Mouse (Mus musculus) leukemia stem cell, adult 10-12 weeks (primary cell): Measurements from ENCODE around the gene Zfp292. TPM values are rescaled to one million over a fixed set of nuclear protein-coding genes. Genes with fewer than 3 reads are reported as not detected.

Experiments used
- polyA plus RNA-seq: library from polyadenylated mRNA; stranded (reverse); fragments of >175 nt; gene quantifications from 2 replicates; pipeline ENCODE4 v1.2.3, GENCODE M21; 2012; ENCODE audit warnings: low replicate concordance

Gene Zfp292
- 0.47 and 1.0 TPM in 2 replicates for polyA plus RNA-seq

DNA sequence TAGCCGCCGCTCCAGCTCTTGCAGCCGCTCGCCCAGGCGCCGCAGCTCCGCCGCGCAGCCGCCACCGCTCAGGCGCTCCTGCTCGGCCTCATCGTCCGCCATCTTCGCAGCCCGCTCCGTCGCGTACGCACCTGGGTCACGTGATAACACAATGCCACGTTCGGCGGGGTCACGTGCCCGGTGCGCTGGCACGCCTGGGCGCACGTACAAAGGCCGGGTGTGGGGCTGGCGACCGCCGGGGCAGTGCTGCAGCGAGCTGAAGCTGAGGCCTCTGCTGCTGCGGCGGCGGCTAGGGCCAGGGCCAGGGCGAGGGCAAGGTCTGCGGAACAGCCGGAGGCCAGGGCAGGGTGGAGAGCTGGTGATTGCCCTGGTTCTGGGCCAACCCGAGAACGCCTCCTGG is at the start of gene Zfp292:
TSS of gene Zfp292 (minus strand) at position 143 of the 400 bp plus-strand sequence.

DNA sequence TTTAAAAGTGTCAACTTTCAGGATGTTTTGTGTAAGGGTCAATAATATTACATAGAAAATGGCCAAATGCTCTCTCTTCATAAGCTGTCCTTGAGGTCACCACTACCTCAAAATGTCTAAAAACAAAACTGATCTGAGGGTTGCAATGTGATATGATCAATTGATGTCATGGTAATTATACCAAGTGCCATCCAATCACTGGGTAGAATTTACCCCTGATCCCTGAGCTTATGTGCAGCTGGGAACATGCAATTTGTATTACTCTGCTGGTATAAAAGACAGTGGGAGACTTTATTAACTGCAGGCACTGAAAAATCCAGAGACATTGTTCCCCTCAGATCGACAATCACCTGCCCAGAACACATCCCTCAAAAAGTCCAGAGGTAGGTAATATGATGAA is 10.7 kb upstream of the Zfp292 start, which contains the start of gene Cga:
TSS of gene Cga (plus strand) at position 301 of the 400 bp plus-strand sequence.

DNA sequence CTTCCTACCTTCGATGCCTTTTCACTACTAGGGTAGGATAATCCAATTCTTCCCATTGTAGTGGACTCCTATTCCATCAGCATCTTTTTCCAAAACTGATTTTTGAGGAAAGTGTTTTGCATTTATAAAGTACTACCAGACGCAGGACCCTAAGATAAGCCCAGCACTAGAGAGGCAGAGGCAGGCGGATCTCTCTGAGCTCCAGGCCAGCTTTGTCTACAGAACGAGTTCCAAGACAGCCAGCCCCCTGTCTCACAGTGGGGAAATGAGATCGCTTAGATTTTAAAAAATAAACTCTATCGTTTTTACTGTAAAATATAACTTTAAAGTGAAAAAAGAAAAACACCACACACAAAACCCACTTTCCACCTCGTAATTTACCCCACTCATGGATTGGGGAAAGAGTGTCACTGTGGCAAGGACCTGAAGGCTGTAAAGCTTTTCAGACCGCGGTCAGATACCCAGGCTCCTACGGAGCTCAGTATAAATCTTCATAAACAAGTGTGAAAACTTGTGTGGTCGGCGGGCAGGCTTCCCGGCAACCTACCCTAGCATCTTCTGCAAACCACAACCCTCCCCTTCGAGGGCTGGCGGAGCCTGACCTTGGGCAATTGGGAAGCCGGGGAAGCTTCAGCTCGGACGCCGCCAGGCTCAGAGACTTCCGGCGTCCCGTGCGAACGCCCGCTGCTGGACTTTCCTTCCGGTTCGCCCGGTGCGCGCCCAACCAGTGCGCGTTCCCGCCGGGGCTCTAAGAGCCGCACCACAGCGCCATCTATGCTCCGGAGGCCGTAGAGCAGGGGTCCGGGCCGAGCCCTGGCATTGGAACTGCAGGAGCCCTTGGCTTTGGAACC is 104.9 kb downstream of the Zfp292 start, which contains the start of gene Smim8:
TSS of gene Smim8 (minus strand) at position 747 of the 851 bp plus-strand sequence.

DNA sequence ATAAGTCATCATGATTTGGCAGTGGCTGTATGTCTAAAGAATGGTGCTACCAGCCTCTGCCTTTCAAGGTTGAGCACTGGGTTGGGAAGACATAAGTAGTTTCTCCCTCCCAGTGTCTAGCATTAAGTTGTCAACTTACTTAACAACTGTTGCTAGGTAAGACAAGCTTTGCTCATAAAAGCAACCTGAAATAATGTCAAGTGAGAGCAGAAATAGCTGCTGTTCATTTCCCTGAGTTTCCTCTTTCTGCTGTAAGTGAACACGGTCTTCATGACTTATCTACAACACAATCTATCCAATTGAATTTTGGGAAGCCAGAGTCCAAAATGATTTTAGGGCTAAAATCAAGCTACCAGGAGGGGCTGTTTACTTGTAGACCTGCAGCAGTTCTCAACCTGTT is 126.6 kb downstream of the Zfp292 start, which contains the start of gene Gm136:
TSS of gene Gm136 (minus strand) at position 101 of the 400 bp plus-strand sequence.

Other genes with a start within 250 kb of the Zfp292 start
- 6.0 and 8.1 TPM in 2 replicates for gene Slc35a1, start 195.5 kb downstream of the Zfp292 start, polyA plus RNA-seq
- not detected in 2 replicates for gene Cfap206, start 152.8 kb downstream of the Zfp292 start, polyA plus RNA-seq
- not detected in 2 replicates for gene Gm136, start 126.7 kb downstream of the Zfp292 start, polyA plus RNA-seq
- 2.3 and 17.0 TPM in 2 replicates for gene Smim8, start 104.5 kb downstream of the Zfp292 start, polyA plus RNA-seq
- gene Cga, start 10.8 kb upstream of the Zfp292 start, polyA plus RNA-seq, result not detected in 2 replicates